ENCODE assay signal across 10 mouse cellular contexts in genomic region chr1:185454955-185455701, GRCm38 (mm10). TPM values are rescaled to one million over a fixed set of nuclear protein-coding genes. Genes with fewer than 3 reads are reported as not detected.
A peak's percentile ranks its signal among the peaks of the same experiment; 100 is the strongest.
DNase-seq lines count a peak whose midpoint lies in the region; ATAC-seq and TF ChIP-seq lines count a peak whose summit lies in the region.
"Had no signal": no experiment of that assay in that cellular context is flagged by ENCODE, and none has a peak within 500 bp of the region (broad histone marks: within the 10 kb centered on the region; RNA-seq: fewer than 3 reads in every experiment).

No protein-coding gene starts in this region.

- WGBS in midbrain, embryonic 11.5 days, result under 1% methylated on average over 70 of the region's 71 CpGs
- WGBS in stomach, postnatal 0 days, result under 1% methylated on average over 69 of the region's 71 CpGs

- H3K27ac ChIP-seq in gastrocnemius, adult 2 months, result no peak overlapping the region
- H3K27ac ChIP-seq in midbrain, embryonic 11.5 days (ENCODE audit: low read depth, low read length), result no peak overlapping the region
- H3K27ac ChIP-seq in stomach, postnatal 0 days (replicated peaks), result no peak overlapping the region

- intact Hi-C loops in gastrocnemius, adult 2 months (cut with DNase I), result no loop called here

- H3K4me1 ChIP-seq in E14TG2a.4 (replicated peaks; ENCODE audit: low read depth, low read length), result peaks cover 22% of the 10 kb centered on the region
- H3K4me1 ChIP-seq in midbrain, embryonic 11.5 days (ENCODE audit: control insufficient read depth, insufficient read depth, low read length), result peaks cover 7% of the 10 kb centered on the region; the same call in 1 of the 2 replicates
- H3K4me1 ChIP-seq in stomach, postnatal 0 days (replicated peaks; ENCODE audit: control insufficient read depth, insufficient read depth), result no peaks in the 10 kb centered on the region

- peak; percentile 54 for DNase-seq in gastrocnemius, adult 2 months
- no peak for DNase-seq in gastrocnemius, postnatal 25 days
- DNase-seq in cerebellum, postnatal 36 days, result peak; percentile 25 to 33
- peak; percentile 23 to 29 for DNase-seq in frontal cortex, postnatal 25 days (ENCODE audit: low spot score in 2 of 2)
- peak; percentile 59 to 63 for DNase-seq in layer of hippocampus, postnatal 10 days (ENCODE audit: low spot score in 2 of 2)
- peak; percentile 94 for DNase-seq in midbrain, embryonic 11.5 days (ENCODE audit: low spot score, missing footprints)
- peak; percentile 35 for DNase-seq in stomach, postnatal 0 days (ENCODE audit: low spot score)

- H3K27me3 ChIP-seq in E14TG2a.4 (ENCODE audit: insufficient read depth, low read length), result peaks cover 47% of the 10 kb centered on the region
- peaks cover 24% of the 10 kb centered on the region for H3K27me3 ChIP-seq in midbrain, embryonic 11.5 days (ENCODE audit: control insufficient read depth, insufficient read depth, low read length)
- H3K27me3 ChIP-seq in stomach, postnatal 0 days (ENCODE audit: control insufficient read depth, insufficient read depth, low read length), result peaks cover 9% of the 10 kb centered on the region; the same call in 1 of the 2 replicates

- H3K4me3 ChIP-seq in gastrocnemius, adult 2 months, result peak overlapping the region; percentile 66
- H3K4me3 ChIP-seq in E14TG2a.4 (replicated peaks; ENCODE audit: low read length), result peak overlapping the region; percentile 84
- H3K4me3 ChIP-seq in midbrain, embryonic 11.5 days (ENCODE audit: low read depth, low read length), result peak overlapping the region; percentile 53
- H3K4me3 ChIP-seq in stomach, postnatal 0 days (ENCODE audit: low read depth, low read length), result peak overlapping the region; percentile 46

- peak; percentile 73 for ATAC-seq in midbrain, embryonic 11.5 days (ENCODE audit: low FRiP score)
- ATAC-seq in stomach, postnatal 0 days (ENCODE audit: low FRiP score, low TSS enrichment), result peak; percentile 33; the same call in 1 of the 2 replicates

- H3K36me3 ChIP-seq in E14TG2a.4 (ENCODE audit: insufficient read depth, low read length), result no peaks in the 10 kb centered on the region
- H3K36me3 ChIP-seq in midbrain, embryonic 11.5 days (ENCODE audit: control insufficient read depth, insufficient read depth, low read length), result no peaks in the 10 kb centered on the region
- H3K36me3 ChIP-seq in stomach, postnatal 0 days (ENCODE audit: control insufficient read depth, insufficient read depth, low read length), result no peaks in the 10 kb centered on the region

- TF ChIP-seq CTCF in gastrocnemius, adult 2 months (IDR thresholded peaks at IDR 0.05), result no peak
- TF ChIP-seq CTCF in E14TG2a.4 (conservative IDR thresholded peaks at IDR 0.05; ENCODE audit: low read length), result no peak
- no peak for TF ChIP-seq CTCF in stomach, postnatal 0 days (IDR thresholded peaks at IDR 0.05; ENCODE audit: low read depth)

- H3K9ac ChIP-seq in midbrain, embryonic 11.5 days (ENCODE audit: low read length), result peak overlapping the region; percentile 66
- no peak overlapping the region for H3K9ac ChIP-seq in stomach, postnatal 0 days (ENCODE audit: low read length)

- no peaks in the 10 kb centered on the region for H3K9me3 ChIP-seq in E14TG2a.4 (ENCODE audit: low read length)
- H3K9me3 ChIP-seq in midbrain, embryonic 11.5 days (ENCODE audit: control insufficient read depth, low read length), result no peaks in the 10 kb centered on the region
- H3K9me3 ChIP-seq in stomach, postnatal 0 days (ENCODE audit: control insufficient read depth, low read length), result no peaks in the 10 kb centered on the region

- peak overlapping the region; percentile 99 for H3K4me2 ChIP-seq in midbrain, embryonic 11.5 days
- H3K4me2 ChIP-seq in stomach, postnatal 0 days (replicated peaks; ENCODE audit: low read depth), result peak overlapping the region; percentile 77

- TF ChIP-seq EP300 in stomach, postnatal 0 days (optimal IDR thresholded peaks at IDR 0.05), result no peak

RNA-seq across cellular contexts. Expression of gene Slc30a10, which starts 0.5 kb away (rescaled TPM):
- not detected for total RNA-seq in gastrocnemius, adult 2 months (2021)
- total RNA-seq in gastrocnemius, postnatal 25 days (2021), result not detected
- 10 to 100 TPM; 16.7 to 19.0 TPM for total RNA-seq in layer of hippocampus, postnatal 10 days (2021)
- 1.7 and 2.2 TPM in 2 replicates for polyA plus RNA-seq in midbrain, embryonic 11.5 days (2014; fragmentation: Nextera tagmentation; extraction: Ambion mirVana)
- polyA plus RNA-seq in stomach, postnatal 0 days (2015; fragmentation: Nextera tagmentation; extraction: Ambion mirVana), result 0.01 and 0.06 TPM in 2 replicates
- total RNA-seq: hematopoietic stem cell, adult 5-6 weeks had no signal
- polyA plus RNA-seq: C2C12 had no signal

Comparison
In these comparisons a context has a peak if more than half of its experiments do, and no peak if none do; other contexts are left out.
1. RNA of gene Slc30a10, which starts 0.5 kb away (total RNA-seq): 16.7 to 19.0 TPM in layer of hippocampus, postnatal 10 days; not detected in gastrocnemius, postnatal 25 days and not detected in gastrocnemius, adult 2 months; every median in the first group is over 10 times any median in the second.
2. Peak in every context shown above with its lines, with median percentiles within 50 percentile points of each other: H3K4me3 ChIP-seq.